Mouse (Mus musculus) ZHBTc4 (cell line): ENCODE measurements around the gene Scn4b.

Source experiments
- DNase-seq: peaks from one replicate; pipeline ENCODE4 v3.0.0-alpha.2; 2011; ENCODE audit warnings: low read depth, low spot score

The Scn4b gene

GRCm38 (mm10) chr9:45188570-45189563 is 50.7 kb downstream of the Scn4b start:
- no peak for DNase-seq

DNA sequence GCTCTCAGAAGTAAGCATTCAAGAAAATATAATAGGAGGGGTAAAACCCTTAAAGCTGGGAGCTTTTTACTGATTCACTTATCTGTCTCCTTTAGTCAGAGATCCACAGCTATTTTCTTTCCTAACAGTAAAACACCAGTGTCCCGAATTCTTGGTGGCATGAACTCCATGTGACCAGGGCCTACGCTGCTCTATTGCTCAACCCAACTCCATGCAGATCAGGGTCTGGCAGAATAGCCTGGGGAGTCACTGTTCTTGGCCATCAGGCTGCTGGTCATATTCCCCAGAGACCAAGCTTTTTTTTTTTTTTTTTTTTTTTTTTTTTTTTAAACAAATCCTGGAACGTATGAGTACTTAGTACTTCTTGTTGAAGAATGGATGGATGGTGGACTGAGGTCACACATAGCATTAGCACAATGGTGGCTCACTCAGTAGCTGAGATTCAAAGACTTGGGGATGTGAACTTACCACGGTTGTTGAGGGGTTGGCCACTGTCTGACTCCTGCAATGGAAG is 51.5 kb downstream of the Scn4b start:
- no peak for DNase-seq

DNA sequence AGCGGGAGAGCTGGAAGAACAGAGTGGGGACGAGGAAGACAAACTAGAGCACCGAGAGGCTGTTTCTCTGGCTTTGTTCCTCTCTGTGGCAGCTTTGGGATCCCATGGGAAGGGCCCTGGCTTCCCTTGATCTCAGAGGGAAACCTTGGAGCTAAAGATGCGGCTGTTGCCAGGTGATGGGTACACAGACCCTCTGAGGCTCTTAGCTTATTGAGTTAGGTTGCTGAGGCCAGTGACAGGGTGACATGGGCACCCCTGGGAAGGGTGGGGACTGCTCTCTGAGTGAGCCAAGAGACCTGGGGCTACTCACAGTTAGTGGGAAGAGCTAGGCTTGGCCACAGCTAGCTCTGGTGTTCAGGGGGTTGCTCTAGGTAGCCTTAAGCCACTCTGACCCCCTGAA is 57.3 kb downstream of the Scn4b start:
- no peak for DNase-seq

DNA sequence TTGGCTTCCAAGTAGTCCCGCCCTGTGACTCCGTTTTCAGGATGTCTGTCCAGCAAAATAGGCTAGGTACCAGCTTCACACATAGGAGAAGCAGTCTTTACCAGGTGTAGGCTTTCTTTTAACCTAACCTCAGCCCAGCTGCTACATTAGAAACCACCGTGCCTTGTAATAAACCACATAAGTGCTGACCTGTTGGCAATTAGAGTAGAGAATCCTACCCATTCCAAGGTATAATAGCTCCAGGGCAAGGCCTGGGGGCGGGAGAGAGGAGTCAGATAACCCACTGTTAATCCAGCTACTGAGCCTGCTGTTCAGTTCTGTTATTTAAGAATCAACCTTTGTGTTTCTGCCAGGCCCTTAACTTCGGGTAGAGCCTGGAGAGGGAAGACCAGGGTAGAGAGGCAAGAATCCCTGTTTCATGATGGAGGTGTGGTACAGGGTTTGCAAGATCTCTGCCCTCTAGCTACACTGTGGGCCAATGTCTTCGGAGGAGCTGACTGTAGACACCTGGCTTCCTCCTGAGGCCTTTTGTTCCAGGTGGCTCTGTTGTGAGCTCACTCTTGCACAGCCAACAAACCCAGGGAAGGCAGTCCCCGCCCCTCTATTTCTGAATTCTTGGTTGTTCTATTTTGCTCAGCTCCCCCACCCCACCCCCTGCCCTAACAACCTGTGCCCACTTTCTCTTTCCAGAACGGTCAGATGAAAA is 58.1 kb downstream of the Scn4b start:
- DNase-seq = no peak

DNA sequence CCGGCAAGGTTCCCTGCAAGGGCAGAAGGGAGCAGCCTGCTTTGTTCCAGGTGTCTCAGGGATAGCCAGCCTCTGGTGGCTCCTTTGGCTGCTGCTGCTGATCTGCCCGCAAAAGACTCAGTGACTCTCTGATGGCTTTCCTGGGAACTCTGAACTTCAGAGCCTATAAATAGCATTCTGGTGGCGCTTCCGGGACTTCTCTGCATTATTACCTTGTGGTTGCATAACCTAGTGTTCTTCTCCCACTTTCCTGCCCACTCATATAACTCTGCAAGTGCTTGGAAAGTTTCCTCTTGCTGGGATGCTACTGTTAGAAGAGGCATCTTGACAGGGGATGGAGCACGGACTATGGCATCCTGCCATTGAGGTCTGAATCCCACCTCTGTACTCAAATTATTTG is 59.4 kb downstream of the Scn4b start:
- DNase-seq = no peak

GRCm38 (mm10) chr9:45201319-45201947 is 63.2 kb downstream of the Scn4b start:
- DNase-seq = no peak

GRCm38 (mm10) chr9:45202021-45202798 is 64.0 kb downstream of the Scn4b start:
- DNase-seq = no peak
